Mouse (Mus musculus) kidney, postnatal 14 days (tissue): ENCODE measurements around the gene Jak2.
A peak's percentile ranks its signal among the peaks of the same experiment; 100 is the strongest.

Experiments used
- DNase-seq: peaks from one replicate; pipeline ENCODE4 v3.0.0; 2022; ENCODE audit warnings: mixed read lengths

Gene Jak2

DNA sequence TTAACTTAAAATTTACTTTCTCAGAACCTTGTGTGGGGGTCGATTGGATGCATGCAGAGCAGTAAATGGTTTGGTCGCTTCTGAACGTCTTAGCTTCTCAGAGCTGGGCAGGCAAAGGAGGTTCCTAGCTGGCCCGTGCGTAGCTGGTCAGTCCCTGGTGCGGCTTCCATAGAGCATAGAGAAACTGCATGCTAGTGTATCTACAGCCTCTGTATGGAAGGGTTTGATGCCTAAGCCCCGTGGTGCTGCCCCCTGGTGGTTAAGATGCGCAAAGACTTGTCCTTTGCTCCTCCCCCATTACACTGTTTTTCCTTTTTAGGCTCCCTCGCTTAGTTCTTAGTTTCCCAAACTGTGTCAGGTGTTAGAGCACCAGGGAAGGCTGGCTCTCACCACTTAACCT lies 2.1 kb downstream of the Jak2 start:
- peak; percentile 87 for DNase-seq

GRCm38 (mm10) chr19:29254671-29255070 lies 3.0 kb downstream of the Jak2 start:
- no peak for DNase-seq

- DNase-seq = no peak
Observed at GRCm38 (mm10) chr19:29255327-29256027, 3.8 kb downstream of the Jak2 start.

DNA sequence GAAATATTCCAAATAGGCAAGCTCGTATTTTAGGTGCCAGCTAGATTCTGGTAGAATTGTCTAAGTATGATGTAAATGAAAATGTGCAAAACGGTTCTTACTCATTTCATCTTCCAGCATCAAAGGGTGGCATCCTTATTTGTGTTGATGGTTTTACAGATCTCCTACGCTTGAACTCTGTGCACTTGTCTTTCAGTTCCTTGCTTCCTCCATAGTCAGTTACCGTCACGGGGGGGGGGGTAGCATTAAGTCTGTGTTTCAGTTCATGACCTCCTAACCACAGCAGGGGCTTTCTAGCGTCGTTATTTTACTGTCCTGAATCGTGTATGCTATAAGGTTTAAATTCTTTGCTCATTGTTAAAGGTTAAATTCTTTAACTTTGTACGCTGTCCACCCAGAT lies 10.0 kb downstream of the Jak2 start:
- DNase-seq = no peak

GRCm38 (mm10) chr19:29263492-29263891 lies 11.9 kb downstream of the Jak2 start:
- no peak for DNase-seq

DNA sequence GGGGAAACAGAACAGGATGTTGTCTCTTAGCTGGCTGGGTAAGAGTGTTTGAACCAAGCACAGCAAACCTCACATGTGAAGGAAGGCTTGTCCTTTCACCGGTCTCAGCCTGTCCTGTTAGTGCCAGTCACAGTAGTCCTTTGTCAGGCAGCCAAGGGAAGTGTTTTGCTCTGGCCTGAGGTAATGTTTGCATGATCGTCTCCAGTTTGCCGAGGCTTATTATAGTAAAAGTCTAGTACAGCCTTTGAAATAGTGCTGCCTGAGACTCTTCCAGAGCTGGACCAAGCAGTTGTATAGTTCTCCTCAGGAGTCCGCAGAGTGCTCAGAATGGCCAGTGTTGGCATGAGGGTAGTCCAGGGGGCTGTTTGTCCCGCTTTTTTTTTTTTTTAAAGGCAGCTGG lies 13.9 kb downstream of the Jak2 start:
- DNase-seq = peak; percentile 58

- no peak for DNase-seq
Observed at GRCm38 (mm10) chr19:29267075-29267868, 15.6 kb downstream of the Jak2 start.

- no peak for DNase-seq
Observed at GRCm38 (mm10) chr19:29268788-29269321, 17.2 kb downstream of the Jak2 start.

DNA sequence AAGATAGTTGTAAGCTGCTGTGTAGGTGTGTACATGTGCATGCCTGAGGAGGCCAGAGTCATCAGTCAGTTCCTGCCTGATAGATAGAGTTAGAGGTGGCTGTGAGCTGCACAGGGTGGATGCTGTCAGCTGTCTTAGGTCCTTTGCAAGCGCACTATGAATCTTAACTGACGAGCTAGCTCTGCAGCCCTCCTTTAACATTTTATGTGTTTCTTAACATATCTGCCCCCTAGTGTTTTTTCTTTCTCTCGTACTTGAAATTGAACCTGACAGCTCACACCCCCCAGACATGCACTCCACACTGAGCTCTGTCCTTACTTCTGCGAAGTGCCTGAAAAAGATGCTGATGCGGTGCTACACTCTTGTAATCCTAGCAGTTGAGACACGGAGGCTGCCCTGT lies 18.6 kb downstream of the Jak2 start:
- no peak for DNase-seq

DNA sequence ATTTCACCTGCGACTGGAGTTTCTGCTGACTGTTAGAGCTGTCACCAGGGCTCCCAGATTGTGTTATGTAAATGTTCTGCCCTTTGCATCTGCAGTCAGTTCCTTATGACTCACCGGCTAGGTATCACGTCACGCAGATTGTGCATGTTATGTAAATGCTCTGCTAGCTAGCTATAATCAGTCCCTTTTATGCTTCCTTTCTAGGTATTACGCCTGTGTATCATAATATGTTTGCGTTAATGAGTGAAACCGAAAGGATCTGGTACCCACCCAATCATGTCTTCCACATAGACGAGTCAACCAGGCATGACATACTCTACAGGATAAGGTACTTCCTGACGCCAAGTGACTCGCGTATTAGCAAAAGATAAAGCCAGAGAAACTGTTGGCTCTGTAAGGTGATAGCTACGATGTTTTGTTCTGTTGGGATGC lies 19.5 kb downstream of the Jak2 start:
- peak; percentile 18 for DNase-seq

DNA sequence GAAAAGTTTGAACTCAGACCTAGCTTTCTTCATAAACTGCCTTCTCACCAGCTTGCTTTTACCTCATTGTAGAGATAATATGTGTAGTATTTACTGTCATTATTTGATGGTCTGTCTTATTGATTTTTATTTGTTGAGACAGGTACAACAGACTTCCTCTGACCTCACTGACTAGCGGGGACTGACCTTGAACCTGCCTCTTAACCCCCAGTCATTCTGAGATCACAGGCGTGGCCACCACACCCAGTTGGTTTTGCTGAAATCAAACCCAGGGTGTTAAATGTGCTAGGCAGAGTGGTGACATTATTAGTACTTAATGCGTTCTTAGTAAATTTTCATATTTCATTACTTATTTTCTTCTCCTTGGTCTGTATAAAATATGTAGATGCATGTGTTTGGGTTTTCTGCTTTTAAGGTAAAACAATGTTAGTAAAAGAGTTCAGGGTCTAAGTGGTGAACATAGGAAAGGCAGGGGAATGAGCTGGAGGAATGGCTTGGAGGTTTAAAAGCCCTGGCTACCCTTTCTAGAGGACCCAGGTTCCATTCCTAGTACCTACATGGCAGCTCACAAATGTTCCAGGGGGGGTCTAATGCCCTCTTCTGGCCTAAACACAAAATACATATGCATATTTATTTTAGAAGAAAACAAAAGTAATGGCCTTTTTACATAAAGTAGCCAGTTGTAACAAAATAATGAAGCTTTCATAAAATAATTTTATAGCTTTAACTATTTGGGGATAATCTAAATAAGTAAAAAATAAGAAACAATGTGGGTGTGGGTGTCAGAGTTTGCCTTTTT lies 20.6 kb downstream of the Jak2 start:
- DNase-seq = no peak

DNA sequence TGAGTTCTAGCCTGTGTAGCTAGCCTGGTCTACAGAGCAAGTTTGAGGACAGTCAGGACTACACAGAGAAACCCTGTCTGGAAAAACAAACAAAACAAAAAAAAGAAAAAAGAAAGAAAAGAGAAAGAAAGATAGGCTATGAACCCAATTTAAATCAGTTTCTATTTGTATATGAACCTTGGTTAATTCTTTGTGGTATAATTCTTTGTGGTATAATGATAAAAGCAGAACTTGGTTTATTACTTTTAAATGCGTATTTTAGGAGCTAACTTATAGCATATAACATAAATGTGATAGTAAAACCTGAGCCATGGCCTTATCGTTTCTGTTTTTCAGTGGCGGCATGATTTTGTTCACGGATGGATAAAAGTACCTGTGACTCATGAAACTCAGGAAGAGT lies 24.8 kb downstream of the Jak2 start:
- no peak for DNase-seq

GRCm38 (mm10) chr19:29278944-29279587 lies 27.4 kb downstream of the Jak2 start:
- DNase-seq = no peak

GRCm38 (mm10) chr19:29285451-29285869 lies 33.8 kb downstream of the Jak2 start:
- DNase-seq = no peak

GRCm38 (mm10) chr19:29287863-29288262 lies 36.2 kb downstream of the Jak2 start:
- DNase-seq = no peak

DNA sequence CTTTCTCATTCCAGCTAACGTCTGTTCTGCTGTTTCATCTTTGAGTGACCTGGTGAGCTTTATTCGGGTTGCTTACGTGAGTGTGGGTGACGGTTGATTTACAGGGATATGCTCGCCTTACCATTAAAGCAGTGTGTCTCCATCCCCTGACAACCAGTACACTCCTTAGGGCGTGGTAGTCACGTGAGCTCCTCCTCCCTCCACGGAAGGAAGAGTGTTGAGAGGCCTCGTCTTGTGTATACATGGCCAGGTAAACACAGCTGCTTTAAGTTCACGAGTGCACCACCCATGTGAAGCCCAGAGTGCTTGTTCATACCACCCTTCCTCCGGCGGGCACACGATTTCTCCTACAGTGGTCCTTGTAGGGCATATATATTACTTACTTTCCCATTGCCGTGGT lies 39.9 kb downstream of the Jak2 start:
- no peak for DNase-seq

DNA sequence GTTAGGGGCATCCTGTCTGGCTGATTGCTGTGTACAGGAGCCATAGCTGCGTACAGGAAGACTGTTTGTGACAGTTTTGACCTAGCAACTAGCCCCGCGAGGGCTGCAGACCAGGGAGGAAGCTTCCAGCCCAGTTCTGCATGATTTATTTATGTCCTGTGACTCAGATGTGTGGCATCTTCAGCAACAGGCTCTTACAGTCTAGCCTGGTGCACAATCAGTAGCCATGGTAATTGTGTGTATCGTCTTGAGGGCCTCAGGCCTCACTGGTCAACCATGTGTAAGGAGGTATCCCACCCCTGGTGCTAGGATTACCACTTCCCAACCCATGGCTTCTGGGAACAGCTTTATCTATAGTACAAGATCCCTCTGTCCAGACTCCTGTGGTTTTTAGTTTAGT lies 40.9 kb downstream of the Jak2 start:
- no peak for DNase-seq

GRCm38 (mm10) chr19:29294756-29295155 lies 43.1 kb downstream of the Jak2 start:
- no peak for DNase-seq

DNA sequence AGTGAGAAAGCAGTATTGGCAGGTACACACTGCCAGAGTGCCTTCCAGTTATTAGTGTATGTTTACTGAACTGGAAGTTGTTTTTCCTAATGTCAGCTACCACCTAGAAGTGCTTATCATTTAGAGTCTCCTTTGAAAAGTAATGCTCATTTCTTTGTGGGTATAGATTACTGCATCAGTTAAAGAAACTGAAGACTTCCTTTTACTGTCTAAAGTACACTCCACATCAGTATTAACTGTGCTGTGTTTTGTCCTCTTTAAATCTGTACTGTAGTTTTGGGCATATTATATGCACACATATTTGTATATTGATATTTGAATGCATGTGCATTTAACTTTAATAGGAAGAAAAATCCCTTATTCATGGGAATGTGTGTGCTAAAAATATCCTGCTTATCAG lies 44.5 kb downstream of the Jak2 start:
- DNase-seq = no peak

DNA sequence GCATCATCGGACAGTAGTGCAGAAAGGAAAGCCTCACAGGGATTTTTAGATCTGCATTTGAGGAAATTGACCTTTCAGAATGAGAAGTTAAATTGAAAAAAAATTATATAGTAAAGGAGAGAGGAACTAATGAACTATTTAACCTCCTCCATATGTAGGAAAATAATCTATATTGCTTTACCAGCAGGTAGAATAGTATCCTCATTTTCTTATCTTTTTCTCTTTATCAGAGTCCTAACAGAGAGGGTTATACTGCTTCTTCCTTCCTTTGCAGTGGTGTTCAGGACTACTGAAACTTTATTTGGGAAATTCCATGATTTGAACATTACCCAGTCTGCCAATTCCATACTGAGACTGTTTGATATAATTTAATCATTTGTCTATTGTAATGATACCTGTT lies 45.7 kb downstream of the Jak2 start:
- no peak for DNase-seq

GRCm38 (mm10) chr19:29300919-29301318 lies 49.3 kb downstream of the Jak2 start:
- DNase-seq = no peak

GRCm38 (mm10) chr19:29302119-29302518 lies 50.5 kb downstream of the Jak2 start:
- no peak for DNase-seq

GRCm38 (mm10) chr19:29308832-29309231 lies 57.2 kb downstream of the Jak2 start:
- DNase-seq = no peak
